Mouse (Mus musculus) thymus, adult 18-20 months (tissue): ENCODE results near the gene Dzip1l.

ENCODE experiments used
- DNase-seq, 2 experiments: peaks; one replicate each; pipeline ENCODE4 v3.0.0; 2022; ENCODE audit warnings: mixed read lengths in 2 of 2

Gene Dzip1l

DNA sequence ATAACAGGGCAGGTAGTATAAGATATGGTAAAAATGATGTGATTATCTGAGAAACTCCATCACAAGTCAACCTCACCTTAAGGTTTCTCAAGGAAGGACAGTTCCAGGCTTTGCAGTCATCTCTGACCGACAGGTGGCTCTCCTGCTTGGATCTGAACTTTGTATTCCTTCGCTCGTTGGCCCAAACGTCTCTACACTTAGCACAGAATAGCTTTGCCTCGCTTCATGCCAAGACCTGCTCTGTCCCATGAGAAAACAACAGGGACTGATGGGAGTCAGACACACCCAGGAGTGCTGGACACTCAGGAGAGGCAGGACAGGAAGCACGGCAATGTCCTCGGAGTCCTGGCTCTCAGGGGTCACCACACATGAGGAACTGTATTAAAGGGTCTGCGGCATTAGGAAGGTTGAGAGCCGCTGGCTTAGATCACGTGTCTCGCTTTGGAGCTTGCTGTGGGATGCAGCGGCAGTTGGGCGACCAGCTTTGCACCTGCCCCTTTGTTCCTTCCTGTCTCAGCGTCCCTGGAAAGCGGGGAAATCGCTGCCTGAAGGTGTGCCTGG is 32.4 kb downstream of the Dzip1l start:
- no peak for DNase-seq

- DNase-seq = no peak
Measured at GRCm38 (mm10) chr9:99662406-99662805, 33.1 kb downstream of the Dzip1l start.

DNA sequence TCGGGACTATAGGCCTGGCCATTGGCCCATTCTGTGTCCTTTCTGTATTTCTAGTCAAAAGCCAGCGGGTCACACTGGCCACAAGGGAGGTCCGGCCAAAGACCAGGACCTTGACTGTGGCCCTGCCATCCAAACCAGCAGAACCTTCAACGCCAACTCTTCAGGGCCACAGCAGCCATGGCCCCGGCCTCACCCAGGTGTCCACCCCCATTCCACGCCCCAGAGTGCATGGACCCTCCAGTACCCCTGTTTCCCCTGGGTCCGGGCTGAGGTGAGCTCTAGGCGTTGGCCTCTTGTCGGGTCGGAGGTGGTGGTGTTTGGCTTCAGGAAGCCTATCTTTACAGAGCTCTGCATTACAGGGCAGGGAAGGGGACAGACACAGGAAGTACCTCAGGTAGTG is 33.6 kb downstream of the Dzip1l start:
- DNase-seq = no peak

DNA sequence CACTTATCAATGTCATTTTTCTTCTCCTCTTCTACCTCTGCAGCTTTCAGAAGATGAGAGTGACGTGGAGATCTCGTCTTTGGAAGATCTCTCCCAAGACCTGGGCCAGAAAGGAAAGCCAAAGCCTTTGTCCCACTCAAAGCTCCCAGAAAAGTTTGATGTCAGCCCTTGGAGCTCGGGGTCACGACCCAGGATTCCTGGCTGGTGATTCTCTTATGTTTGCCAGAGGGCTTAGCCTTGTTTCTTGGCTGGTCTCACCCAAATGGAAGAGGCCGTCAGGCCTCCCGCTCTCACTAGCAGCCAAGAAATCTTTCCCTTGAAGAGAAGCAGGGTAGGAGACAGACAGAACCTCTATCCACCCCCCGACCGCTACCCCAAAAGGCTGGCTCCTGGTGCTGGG is 38.3 kb downstream of the Dzip1l start:
- no peak for DNase-seq

DNA sequence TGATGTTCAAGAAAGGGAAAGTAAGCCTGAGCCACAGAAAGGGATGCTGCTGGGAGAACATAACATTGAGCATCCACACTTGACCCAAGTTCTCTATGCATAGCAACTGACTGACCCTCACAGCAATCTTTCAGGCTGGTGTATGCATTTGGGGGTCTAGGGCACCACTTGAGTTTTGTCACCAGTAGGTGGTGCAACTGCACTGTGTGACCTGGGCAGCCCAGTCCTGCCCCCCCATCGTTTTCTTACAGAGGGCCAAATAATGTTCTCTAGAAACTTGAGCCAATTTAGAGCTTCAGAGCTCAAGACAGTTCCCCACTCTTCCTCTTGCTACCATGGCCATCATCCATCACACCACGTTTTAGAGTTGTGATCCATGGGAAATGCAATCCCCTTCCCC is 42.3 kb downstream of the Dzip1l start:
- no peak for DNase-seq

DNA sequence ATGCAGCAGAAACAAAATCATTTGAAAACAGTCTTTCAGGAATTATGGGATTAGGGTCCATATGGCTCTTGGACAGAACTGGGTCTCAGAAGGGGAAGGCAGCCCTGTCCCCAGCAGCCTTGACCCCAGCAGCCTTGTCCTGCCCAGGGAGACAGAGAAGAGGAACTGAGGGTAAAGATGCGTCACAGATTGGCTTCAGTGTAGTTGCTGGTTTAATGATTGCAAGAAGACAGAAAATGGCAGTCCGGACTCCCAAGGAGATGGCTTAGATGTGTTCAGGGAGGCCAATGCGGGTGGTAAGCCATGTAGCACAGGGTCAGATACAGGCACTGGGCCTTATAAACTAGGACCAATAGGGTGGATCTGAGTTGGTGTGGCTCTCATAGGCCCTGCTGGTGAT is 46.4 kb downstream of the Dzip1l start:
- DNase-seq = no peak

GRCm38 (mm10) chr9:99681980-99682570 is 52.8 kb downstream of the Dzip1l start:
- DNase-seq = no peak

DNA sequence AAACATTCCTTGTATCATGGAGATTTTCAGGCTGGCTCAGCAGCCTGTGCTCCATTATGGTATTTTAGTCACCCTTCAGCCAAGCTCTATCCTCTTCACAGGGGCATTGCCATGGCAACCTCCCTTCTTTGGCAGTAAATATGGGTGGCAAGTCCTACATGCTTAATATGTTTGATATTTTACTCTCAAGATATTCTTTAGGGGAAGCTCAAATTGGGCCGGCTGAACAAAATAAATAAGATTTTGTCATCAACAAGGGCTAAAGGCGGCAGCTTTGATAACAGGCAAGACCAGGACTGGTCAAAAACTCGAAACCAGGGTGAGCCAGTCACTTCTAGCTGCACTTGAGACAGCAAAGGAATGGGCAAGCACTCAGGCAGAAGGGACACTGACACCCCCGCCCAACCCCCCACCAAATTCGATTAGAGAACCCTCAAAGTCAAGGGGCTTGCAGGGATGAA is 55.8 kb downstream of the Dzip1l start:
- DNase-seq = no peak

- DNase-seq = no peak
Measured at GRCm38 (mm10) chr9:99685536-99686231, 56.4 kb downstream of the Dzip1l start.

GRCm38 (mm10) chr9:99689796-99690195 is 60.5 kb downstream of the Dzip1l start:
- no peak for DNase-seq

DNA sequence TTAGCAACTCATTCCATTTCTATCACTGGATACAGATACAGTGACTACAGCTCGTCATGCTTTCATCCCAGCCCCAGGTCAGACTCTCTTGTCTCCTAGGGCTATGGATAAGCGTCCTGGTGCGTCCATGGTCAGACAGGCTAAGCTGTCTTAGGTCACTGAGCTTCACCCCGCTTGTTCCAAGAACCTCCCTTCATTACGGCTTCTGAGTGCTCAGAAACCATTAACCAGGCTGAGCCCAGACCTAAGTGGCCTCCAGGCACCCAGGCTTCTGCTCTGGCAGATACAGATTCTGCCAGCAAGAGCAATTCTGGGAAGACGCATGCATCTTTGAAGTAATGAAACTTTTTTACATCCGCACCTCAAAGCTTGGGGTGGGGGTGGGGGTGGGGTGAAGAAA is 61.1 kb downstream of the Dzip1l start:
- no peak for DNase-seq

DNA sequence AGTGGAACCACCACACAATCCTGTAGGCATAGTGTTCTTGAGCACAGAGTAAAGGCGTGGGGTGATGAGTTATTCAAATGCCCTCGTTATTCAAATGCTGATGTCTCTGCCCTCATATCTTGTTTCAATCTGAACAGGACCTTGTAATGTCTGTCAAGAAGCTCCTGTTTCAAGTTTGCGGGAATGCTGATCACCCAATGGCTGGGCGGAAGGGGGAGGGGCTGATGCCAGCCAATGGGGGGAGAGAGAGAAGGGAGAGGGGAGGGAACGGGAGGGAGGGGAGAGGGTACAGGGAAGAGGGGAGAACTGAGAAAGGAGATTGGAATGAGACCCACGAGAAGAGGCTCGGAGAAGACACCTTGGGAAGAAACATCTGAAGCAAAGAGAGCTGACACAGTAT is 65.7 kb downstream of the Dzip1l start:
- DNase-seq = no peak

DNA sequence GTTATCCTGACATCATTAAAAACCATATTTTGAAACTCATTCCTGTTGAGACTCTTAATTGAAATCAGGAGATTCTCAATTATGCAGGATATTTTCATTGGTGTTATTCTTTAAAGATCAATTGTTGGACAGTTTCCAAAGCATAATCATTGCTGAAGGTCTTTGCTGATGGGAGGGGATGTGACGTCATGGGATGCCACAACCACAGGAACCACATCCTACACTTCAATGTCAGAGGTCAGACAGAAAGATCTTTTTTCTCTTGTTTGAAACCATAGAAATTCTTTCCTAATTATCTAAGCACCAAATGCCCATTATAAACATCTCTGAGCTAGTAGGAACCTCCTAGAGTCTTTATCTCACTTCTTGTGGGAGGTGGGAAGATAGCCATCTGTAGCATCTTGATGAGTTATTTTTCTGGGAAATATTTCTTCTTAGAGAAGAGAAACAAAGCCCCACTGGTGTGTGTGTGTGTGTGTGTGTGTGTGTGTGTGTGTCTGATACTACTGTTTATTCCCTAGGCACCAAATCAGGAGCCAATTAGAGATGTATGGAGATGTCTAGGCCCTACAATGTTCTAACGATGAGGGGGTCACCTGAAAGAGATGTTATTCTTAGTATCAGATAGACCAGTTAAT is 70.6 kb downstream of the Dzip1l start:
- no peak for DNase-seq

GRCm38 (mm10) chr9:99701187-99701586 is 71.9 kb downstream of the Dzip1l start:
- no peak for DNase-seq

DNA sequence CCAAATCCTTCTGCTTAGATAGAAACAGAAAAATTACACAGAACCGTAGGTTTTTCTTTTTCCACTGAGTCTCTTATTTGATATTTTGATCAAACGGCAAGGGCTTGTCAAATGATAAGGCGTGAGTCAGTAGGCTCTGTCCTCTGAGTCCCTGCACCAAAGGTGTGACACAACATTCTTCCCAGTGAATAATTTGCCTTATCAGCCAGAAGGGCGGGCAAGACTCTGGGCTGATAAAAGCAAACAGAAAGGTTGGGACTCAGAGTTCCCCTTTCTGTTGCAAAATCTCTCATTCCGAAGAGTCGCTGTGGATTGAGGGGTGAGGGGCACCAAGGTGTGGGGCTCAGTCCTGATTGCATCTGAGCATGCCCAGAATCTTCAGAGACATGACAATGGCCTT is 72.9 kb downstream of the Dzip1l start:
- no peak for DNase-seq

DNA sequence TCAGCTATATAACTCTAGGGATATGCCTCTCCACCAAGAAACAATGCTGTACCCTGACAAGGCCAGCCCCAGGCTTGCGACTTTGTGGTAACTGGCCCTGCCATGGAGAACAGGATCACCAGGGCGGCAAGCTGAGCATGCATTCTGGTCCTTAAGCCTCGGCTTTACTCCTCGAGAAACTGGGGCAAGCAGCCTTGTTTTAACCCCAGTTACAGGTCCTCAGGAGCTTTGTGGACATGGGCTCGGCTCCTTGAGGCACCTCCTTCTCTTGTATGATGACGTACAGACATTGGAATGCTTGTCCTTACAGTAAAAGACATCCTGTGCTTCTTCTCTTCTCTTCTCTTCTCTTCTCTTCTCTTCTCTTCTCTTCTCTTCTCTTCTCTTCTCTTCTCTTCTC is 74.4 kb downstream of the Dzip1l start:
- DNase-seq = no peak

GRCm38 (mm10) chr9:99706264-99706663 is 77.0 kb downstream of the Dzip1l start:
- DNase-seq = no peak

DNA sequence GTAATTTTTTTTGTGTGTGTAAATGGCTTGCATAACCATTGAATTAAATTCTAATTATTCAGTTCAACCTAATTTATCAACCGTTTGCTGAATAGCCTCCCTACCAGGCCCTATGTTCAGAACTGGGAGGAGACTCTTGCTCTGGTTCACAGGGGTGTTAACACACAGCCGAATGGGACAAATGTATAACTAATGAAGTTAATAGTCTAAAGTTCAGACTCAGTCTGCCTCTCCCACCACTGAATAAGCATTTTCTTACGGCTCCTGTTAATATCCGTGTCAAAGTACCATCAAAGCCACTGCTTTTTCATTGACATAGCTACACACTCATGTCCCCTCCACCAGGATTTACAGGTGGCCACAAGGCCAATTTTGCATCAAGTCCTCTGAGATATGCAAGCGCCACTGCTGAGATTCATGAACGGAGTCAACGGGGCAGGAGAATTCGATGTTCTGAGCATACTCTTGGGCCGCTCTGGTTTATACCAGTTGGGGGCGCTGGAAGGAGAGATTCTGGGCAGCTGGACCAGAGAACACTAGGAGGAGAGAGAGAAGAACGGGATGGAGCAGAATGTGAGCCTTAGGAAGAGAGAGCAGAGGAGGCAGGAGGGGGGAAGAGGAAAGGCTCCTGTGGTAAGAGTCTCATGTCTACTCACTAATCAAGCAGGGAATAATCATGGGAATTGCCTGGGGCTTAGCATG is 78.3 kb downstream of the Dzip1l start:
- no peak for DNase-seq

DNA sequence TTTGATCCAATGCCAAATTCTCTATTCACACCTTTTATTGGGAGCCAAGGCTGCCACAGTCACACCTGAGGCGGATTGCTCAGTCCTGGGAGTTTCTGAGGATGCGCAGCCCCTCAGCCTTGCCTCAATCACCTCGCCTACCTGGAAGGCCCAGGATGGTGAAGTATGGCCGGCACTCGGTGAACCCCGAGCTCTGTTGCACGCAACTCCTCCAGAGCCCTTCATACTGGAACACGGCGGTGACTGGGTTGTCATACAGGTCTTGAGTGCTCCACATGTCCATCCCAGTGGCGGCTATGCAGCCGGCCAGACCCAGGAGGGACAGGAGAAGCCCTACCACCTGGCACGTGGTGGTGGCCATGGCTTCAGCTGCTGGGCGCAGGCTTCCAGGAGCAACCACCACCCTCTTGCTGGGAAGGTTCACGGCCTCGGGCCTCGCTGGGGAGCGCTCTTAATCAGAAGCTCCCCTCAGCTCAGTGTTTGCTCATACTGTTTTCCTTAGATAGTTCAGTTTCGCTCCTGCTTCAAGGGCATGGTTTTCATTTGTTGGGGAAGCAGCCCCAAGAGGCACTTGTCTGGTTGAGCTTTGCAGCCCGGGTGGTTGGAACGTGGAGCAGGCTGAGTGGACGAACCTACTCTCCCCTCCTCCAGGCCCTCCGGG is 80.4 kb downstream of the Dzip1l start:
- DNase-seq = no peak

- no peak for DNase-seq
Measured at GRCm38 (mm10) chr9:99710297-99710696, 81.0 kb downstream of the Dzip1l start.

GRCm38 (mm10) chr9:99717134-99717533 is 87.8 kb downstream of the Dzip1l start, which contains the start of gene Cldn18:
Gene Cldn18, minus strand, starts transcription at chr9:99717267.
- no peak for DNase-seq
